Mouse (Mus musculus): ENCODE results near the gene Ddx23. TPM values are rescaled to one million over a fixed set of nuclear protein-coding genes. Genes with fewer than 3 reads are reported as not detected.

Ddx23 gene
- polyA plus RNA-seq, 1 experiment from 2014 or later: 20.6 TPM

GRCm38 (mm10) chr15:98685926-98686325 lies 23.2 kb upstream of the Ddx23 start:
- no peak overlapping the region for H3K27ac ChIP-seq (replicated peaks)
- H3K9me3 ChIP-seq (replicated peaks): no peaks in the 10 kb centered on the region
- no peaks in the 10 kb centered on the region for H3K27me3 ChIP-seq (replicated peaks)
- H3K36me3 ChIP-seq: no peaks in the 10 kb centered on the region
- 70% methylated on average over 3 of the region's 3 CpGs for WGBS
- H3K4me2 ChIP-seq: no peak overlapping the region
- H3K9ac ChIP-seq (replicated peaks): no peak overlapping the region
- no peak for ATAC-seq (ENCODE audit: low FRiP score)
- no peak overlapping the region for H3K4me3 ChIP-seq (replicated peaks)
- H3K4me1 ChIP-seq: no peaks in the 10 kb centered on the region

DNA sequence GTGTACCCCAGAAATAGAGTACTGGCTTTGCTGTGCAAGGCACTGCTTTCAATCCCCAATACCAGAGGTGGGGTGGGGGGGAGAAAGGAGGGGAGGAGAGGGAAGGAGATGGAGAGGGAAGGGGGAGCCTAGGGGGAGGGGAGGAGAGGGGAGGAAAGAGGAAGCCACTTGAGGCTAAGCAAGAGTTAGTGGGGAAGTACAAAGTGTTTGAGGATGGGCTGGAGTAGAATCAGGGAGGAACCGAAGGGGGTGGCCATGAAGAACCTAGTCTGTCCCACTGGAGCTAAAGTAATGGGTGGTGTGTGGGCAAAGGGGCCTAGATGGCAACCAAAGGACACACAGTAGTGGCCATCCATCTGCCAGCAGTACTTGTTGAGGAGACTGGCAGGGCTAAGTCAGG lies 21.1 kb upstream of the Ddx23 start:
- H3K27me3 ChIP-seq (replicated peaks): 0 out of 2 replicates have a peak, but pooled peaks cover 2% of the 10 kb centered on the region
- 95% methylated on average over 1 of the region's 1 CpGs for WGBS
- H3K9me3 ChIP-seq (replicated peaks): no peaks in the 10 kb centered on the region
- no peak overlapping the region for H3K4me3 ChIP-seq (replicated peaks)
- no peak for ATAC-seq (ENCODE audit: low FRiP score)
- no peaks in the 10 kb centered on the region for H3K36me3 ChIP-seq
- no peak overlapping the region for H3K4me2 ChIP-seq
- H3K27ac ChIP-seq (replicated peaks): no peak overlapping the region
- no peak overlapping the region for H3K9ac ChIP-seq (replicated peaks)
- H3K4me1 ChIP-seq: no peaks in the 10 kb centered on the region

DNA sequence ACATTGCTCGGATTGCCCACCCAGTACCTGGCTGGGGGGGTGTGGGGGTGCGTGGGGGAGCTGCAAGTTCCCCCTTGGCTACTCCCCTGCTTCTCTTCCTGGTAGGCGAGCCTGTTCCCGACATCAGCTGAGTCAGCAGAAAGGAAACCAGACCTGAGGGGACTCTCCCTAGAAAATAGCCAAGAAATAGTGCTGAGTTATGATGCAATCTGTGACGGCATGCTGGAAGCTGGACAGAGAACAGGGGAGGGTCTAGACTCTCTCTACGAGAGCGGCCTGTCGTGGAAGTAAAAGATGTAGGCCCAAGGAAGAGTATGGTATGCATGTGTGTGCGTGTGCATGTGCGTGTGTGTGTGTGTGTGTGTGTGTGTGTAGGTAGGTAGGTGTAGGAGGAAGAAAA lies 20.5 kb upstream of the Ddx23 start:
- no peak overlapping the region for H3K4me2 ChIP-seq
- 76% methylated on average over 10 of the region's 10 CpGs for WGBS
- H3K27ac ChIP-seq (replicated peaks): no peak overlapping the region
- no peak for ATAC-seq (ENCODE audit: low FRiP score)
- H3K36me3 ChIP-seq: no peaks in the 10 kb centered on the region
- no peaks in the 10 kb centered on the region for H3K9me3 ChIP-seq (replicated peaks)
- no peak overlapping the region for H3K9ac ChIP-seq (replicated peaks)
- no peaks in the 10 kb centered on the region for H3K4me1 ChIP-seq
- 0 out of 2 replicates have a peak, but pooled peaks cover 2% of the 10 kb centered on the region for H3K27me3 ChIP-seq (replicated peaks)
- no peak overlapping the region for H3K4me3 ChIP-seq (replicated peaks)

GRCm38 (mm10) chr15:98681633-98682032 lies 18.9 kb upstream of the Ddx23 start:
- no peak overlapping the region for H3K4me3 ChIP-seq (replicated peaks)
- no peaks in the 10 kb centered on the region for H3K9me3 ChIP-seq (replicated peaks)
- 0 out of 2 replicates have a peak, but pooled peaks cover 2% of the 10 kb centered on the region for H3K27me3 ChIP-seq (replicated peaks)
- no peak overlapping the region for H3K9ac ChIP-seq (replicated peaks)
- ATAC-seq (ENCODE audit: low FRiP score): no peak
- H3K36me3 ChIP-seq: no peaks in the 10 kb centered on the region
- no peak overlapping the region for H3K27ac ChIP-seq (replicated peaks)
- 90% methylated on average over 7 of the region's 7 CpGs for WGBS
- H3K4me2 ChIP-seq: no peak overlapping the region
- H3K4me1 ChIP-seq: peaks cover 10% of the 10 kb centered on the region

DNA sequence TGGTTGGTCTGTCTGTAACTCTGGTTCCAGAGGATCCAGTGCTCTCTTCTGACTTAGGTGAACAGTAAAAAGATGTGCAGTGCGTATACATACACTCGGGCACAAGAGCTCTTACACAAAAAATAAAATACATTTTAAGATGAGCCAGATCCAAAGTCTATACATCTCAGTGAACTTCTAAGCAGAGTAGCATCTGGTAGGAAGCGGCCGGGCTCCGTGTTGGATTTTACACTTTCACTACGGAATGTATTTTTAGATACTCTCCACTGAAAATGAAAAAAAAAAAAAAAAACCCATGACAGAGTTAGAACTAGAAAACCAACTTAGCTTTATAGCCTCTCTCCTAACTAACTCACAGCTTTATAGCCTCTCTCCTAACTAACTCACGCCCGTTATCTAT lies 18.0 kb upstream of the Ddx23 start:
- H3K9ac ChIP-seq (replicated peaks): no peak overlapping the region
- no peak overlapping the region for H3K27ac ChIP-seq (replicated peaks)
- H3K9me3 ChIP-seq (replicated peaks): no peaks in the 10 kb centered on the region
- no peak for ATAC-seq (ENCODE audit: low FRiP score)
- H3K4me1 ChIP-seq: peaks cover 20% of the 10 kb centered on the region
- 0 out of 2 replicates have a peak, but pooled peaks cover 2% of the 10 kb centered on the region for H3K27me3 ChIP-seq (replicated peaks)
- H3K4me2 ChIP-seq: no peak overlapping the region
- 87% methylated on average over 8 of the region's 8 CpGs for WGBS
- no peak overlapping the region for H3K4me3 ChIP-seq (replicated peaks)
- no peaks in the 10 kb centered on the region for H3K36me3 ChIP-seq

- Histone ChIP-seq H3K4me3 (replicated peaks) (no peak overlapping the region), H3K27me3 (replicated peaks) (0 out of 2 replicates have a peak, but pooled peaks cover 2% of the 10 kb centered on the region), H3K9me3 (replicated peaks) (no peaks in the 10 kb centered on the region), H3K4me1 (peaks cover 37% of the 10 kb centered on the region), H3K9ac (replicated peaks) (no peak overlapping the region), H3K27ac (replicated peaks) (no peak overlapping the region), H3K4me2 (0 out of 2 replicates have a peak overlapping the region, but pooled peaks have one; percentile 84), H3K36me3 (no peaks in the 10 kb centered on the region)
- WGBS: 83% methylated on average over 7 of the region's 7 CpGs
- no peak for ATAC-seq (ENCODE audit: low FRiP score)
Measured at GRCm38 (mm10) chr15:98677977-98678376, 15.3 kb upstream of the Ddx23 start.

GRCm38 (mm10) chr15:98676940-98677728 lies 14.4 kb upstream of the Ddx23 start, which contains the start of gene Rnd1:
TSS of gene Rnd1 (minus strand) at chr15:98677461.
- Histone ChIP-seq H3K4me1 (peaks cover 37% of the 10 kb centered on the region), H3K27ac (replicated peaks) (no peak within 1 kb of the TSS), H3K4me3 (replicated peaks) (peak within 1 kb of the TSS; percentile 48), H3K9ac (replicated peaks) (peak within 1 kb of the TSS; percentile 40), H3K9me3 (replicated peaks) (no peaks in the 10 kb centered on the region), H3K4me2 (peak within 1 kb of the TSS; percentile 84), H3K27me3 (replicated peaks) (0 out of 2 replicates have a peak, but pooled peaks cover 2% of the 10 kb centered on the region), H3K36me3 (no peaks in the 10 kb centered on the region)
- under 1% methylated on average over 36 of the region's 37 CpGs for WGBS
- peak; percentile 95 for ATAC-seq (ENCODE audit: low FRiP score)

- Histone ChIP-seq H3K9me3 (replicated peaks) (no peaks in the 10 kb centered on the region), H3K4me3 (replicated peaks) (peak overlapping the region; percentile 48), H3K4me2 (peak overlapping the region; percentile 84), H3K4me1 (peaks cover 37% of the 10 kb centered on the region), H3K27me3 (replicated peaks) (0 out of 2 replicates have a peak, but pooled peaks cover 2% of the 10 kb centered on the region), H3K9ac (replicated peaks) (peak overlapping the region; percentile 40), H3K36me3 (no peaks in the 10 kb centered on the region), H3K27ac (replicated peaks) (no peak overlapping the region)
- 0% methylated on average over 9 of the region's 9 CpGs for WGBS
- no peak for ATAC-seq (ENCODE audit: low FRiP score)
Measured at GRCm38 (mm10) chr15:98676471-98676870, 13.8 kb upstream of the Ddx23 start.

GRCm38 (mm10) chr15:98675634-98676250 lies 13.0 kb upstream of the Ddx23 start:
- Histone ChIP-seq H3K27ac (replicated peaks) (peak overlapping the region; percentile 74), H3K4me1 (peaks cover 37% of the 10 kb centered on the region), H3K4me3 (replicated peaks) (peak overlapping the region; percentile 48), H3K9me3 (replicated peaks) (no peaks in the 10 kb centered on the region), H3K36me3 (no peaks in the 10 kb centered on the region), H3K27me3 (replicated peaks) (0 out of 2 replicates have a peak, but pooled peaks cover 2% of the 10 kb centered on the region), H3K4me2 (peak overlapping the region; percentile 84), H3K9ac (replicated peaks) (peak overlapping the region; percentile 40)
- 3% methylated on average over 14 of the region's 14 CpGs for WGBS
- no peak for ATAC-seq (ENCODE audit: low FRiP score)

- H3K4me3 ChIP-seq (replicated peaks): peak overlapping the region; percentile 48
- no peaks in the 10 kb centered on the region for H3K9me3 ChIP-seq (replicated peaks)
- peaks cover 37% of the 10 kb centered on the region for H3K4me1 ChIP-seq
- H3K27me3 ChIP-seq (replicated peaks): 0 out of 2 replicates have a peak, but pooled peaks cover 2% of the 10 kb centered on the region
- peak overlapping the region; percentile 40 for H3K9ac ChIP-seq (replicated peaks)
- H3K27ac ChIP-seq (replicated peaks): peak overlapping the region; percentile 74
- 8% methylated on average over 11 of the region's 11 CpGs for WGBS
- ATAC-seq (ENCODE audit: low FRiP score): peak; percentile 22; the same call in 1 of the 2 replicates
- 0 out of 2 replicates have a peak, but pooled peaks cover 4% of the 10 kb centered on the region for H3K36me3 ChIP-seq
- H3K4me2 ChIP-seq: peak overlapping the region; percentile 84
Measured at GRCm38 (mm10) chr15:98674994-98675545, 12.4 kb upstream of the Ddx23 start.

DNA sequence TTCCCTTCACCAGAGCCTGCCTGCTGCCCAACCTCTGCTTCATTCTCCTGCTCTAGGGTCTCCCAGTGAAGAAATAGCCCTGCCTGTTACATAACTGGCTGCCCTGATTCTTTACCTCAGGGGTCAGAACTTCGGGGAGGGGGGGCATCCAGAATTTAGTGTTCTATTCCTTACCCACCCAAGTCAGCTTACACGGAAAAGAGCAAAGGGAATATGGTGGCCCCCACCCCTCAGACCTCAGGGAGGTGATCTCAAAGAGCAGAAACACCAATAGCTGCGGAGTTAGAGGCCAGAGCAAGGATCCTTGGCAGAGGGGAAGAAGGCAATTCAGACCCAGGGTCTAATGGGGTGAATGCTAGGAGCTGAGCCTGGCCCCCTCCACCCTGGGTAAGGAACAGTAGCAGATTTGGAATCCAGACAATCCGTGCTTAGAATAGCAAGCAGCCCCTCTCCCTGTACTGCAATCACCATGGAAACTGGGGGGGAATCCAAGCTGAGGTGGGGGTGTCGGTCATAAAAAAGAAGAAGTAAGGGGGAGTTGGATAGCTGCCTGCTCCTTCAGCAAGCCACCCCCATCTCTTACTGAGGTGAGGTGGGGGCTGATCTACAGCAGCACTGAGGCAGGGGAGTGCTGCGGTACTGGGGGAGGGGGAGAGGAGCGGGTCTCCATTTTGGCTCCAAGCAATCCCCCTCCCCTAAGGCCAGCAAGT lies 11.7 kb upstream of the Ddx23 start:
- Histone ChIP-seq H3K4me2 (peak overlapping the region; percentile 84), H3K36me3 (0 out of 2 replicates have a peak, but pooled peaks cover 4% of the 10 kb centered on the region), H3K27me3 (replicated peaks) (no peaks in the 10 kb centered on the region), H3K9me3 (replicated peaks) (no peaks in the 10 kb centered on the region), H3K4me3 (replicated peaks) (peak overlapping the region; percentile 48), H3K4me1 (peaks cover 37% of the 10 kb centered on the region), H3K27ac (replicated peaks) (peak overlapping the region; percentile 74), H3K9ac (replicated peaks) (peak overlapping the region; percentile 40; the same call in 1 of the 2 replicates)
- ATAC-seq (ENCODE audit: low FRiP score): peak; percentile 60; the same call in 1 of the 2 replicates
- 7% methylated on average over 7 of the region's 7 CpGs for WGBS

All from neural tube, embryonic 15.5 days (tissue).